Mouse (Mus musculus) ES-CJ7 (cell line): Measurements from ENCODE around the gene Sigirr.

ENCODE experiments used
- DNase-seq: peaks from one replicate; pipeline ENCODE4 v3.0.0; 2011; ENCODE audit warnings: low read depth, low spot score

Gene Sigirr

DNA sequence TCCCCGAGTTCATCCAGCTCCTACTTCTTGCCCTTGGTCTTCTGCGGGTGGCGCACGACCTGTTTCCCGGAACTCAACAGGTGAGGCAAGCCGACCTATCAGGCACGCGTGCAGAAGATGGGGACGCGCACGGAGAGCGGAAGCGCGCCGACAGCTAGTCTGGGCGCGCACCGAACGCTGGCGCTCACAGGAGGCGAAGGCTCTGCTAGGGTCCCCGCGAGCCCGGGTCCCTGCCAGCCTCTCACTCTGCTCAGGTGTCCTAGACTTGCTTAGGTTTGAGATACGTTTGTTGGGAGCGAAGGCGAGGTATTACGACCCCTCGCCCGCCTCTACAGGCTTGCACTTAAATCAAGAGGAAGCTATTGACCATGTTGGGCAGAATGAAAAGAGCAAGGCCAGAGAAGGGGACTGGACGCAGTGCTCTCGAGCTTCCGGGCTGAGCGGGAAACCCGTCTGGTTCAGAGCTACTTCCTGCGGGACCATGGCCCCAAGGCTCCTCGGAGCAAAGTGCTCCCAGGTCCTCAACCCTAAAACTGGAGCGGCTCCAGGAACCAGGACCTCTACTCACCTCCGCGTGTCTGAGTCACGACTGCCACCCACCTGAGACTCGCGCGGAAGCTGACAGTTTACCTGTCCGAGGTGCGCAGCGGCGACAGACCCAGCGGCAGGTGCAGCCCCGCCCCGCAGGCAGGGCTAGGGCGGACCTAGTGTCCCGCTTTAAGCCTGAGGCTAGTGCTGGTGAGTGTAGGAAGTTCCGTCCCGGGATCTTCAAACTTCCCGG lies at the start of gene Sigirr:
Sigirr (minus strand) TSS at position 662 of the 781 bp plus-strand sequence.
- DNase-seq, result peak; percentile 72

GRCm38 (mm10) chr7:141148639-141149038 lies 48.3 kb upstream of the Sigirr start:
- DNase-seq, result peak; percentile 97

- DNase-seq, result no peak
These were observed 46.7 kb upstream of the Sigirr start for GRCm38 (mm10) chr7:141147044-141147443.

GRCm38 (mm10) chr7:141146043-141146595 lies 45.7 kb upstream of the Sigirr start:
- DNase-seq, result no peak

DNA sequence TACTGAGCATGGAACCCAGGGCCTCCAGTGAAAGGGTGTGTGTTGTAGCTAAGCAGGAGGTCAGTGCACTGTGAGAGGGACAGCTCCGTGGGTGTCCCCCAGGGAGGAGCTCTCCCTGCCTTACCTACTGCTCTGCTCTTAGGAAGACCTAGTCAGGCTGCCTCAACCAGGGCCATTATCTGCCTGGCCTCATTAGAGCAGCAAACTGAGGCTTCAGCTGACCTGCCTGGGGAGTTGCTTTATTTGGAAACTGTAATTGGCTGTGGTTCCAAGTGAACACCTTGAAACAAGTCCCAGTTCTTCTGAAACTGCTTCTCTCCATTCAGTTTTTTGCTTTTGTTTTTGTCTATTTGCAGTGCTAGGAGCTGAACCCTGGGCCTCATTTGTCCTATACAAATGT lies 45.0 kb upstream of the Sigirr start:
- no peak for DNase-seq

GRCm38 (mm10) chr7:141144650-141145049 lies 44.3 kb upstream of the Sigirr start:
- DNase-seq, result no peak

DNA sequence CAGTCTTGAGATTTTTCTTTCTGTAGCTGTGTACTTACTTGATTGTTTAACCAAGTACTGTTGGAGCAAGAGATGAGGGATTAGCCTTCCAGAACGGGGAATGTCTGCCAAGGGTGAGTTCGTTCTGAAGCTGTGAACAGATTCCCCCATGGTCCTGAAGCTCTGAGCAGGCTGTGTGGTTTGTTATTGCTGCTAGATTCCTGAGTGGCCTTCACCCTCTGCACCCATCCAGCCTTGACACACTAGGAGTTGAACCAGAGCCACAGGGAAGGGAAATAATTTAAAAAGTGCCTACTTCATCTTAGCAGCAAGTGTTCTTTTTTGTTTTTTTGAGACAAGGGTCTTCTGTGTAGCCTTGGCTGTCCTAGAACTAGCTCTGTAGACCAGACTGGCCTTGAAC lies 43.5 kb upstream of the Sigirr start:
- no peak for DNase-seq

- DNase-seq, result peak; percentile 78
These were observed 42.7 kb upstream of the Sigirr start for GRCm38 (mm10) chr7:141143112-141143511.

GRCm38 (mm10) chr7:141141326-141141725 lies 41.0 kb upstream of the Sigirr start:
- no peak for DNase-seq

DNA sequence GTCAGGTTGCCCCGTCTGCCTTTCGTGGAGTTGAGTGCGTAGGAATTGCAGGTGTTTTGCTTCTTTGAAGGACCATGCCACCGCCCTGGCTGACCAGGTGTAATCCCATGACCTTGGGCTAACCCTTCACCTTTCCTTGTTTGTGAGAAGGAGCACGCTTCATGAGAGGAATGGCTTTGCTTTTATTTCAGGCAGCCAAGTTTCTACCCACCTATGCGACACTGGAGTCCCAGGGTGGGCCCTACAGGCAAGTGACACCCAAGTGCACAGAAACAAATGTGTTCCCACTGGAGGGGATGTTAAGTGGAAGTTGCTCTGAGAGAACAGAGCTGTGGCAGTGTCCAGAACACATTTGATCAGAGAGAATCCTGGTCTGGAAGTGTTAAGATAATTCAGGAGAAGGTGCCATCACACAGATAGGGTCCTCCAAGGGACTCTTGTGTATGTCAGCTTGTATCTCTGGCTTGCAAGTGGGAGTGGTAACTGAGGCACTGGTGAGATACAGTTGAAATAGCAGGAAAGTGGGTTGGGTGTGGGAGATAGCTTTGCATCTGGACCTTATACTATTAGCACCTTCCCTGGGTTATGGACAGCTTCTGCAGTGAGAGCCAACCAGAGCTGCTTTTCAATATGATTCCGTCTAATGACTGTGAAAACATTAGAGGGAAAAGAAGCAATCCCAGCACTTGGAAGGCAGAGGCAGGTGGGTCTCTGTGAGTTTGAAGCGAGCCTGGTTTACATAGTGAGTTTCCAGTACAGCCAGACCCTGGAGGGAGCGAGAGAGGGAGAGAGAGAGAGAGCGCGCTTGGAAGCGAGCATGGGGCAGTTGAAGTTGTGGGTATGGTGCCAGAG lies 31.8 kb upstream of the Sigirr start:
- DNase-seq, result no peak

DNA sequence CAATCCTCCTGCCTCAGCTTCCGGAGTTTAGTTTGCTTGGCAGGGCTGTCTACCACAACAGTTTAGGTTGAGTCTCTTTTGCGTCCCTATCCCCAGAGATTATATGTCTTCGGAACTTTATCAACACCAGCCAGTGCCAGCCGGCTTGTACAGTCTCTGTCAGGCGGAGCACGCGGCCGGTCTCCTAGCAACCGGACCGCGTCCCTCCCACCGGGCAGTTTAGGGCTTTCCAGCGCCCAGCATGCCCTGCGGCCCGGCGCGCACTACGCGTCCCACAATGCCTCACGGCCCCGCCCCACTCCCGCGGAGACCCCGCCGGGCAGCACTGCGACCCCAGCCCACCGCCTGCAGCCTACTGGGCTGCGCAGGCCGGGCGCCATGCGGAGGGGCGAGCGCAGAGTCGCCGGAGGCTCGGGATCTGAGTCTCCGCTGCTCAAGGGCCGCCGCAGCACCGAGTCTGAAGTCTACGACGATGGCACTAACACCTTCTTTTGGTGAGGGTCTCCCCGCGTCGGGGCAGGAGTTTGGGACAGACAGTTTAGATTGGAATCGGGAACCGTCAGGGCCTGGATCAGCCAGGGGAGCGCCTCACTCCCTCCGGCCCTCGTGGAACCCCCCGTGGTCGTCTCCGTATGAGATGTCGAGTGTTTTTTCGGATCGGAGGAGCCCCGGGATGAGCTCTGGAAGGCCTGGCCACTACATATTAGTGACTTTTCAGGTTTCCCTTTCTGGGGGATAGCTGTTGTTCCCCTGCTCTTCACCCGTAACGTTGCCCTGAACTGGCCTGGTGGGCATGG lies 30.9 kb upstream of the Sigirr start:
- DNase-seq, result peak; percentile 94

GRCm38 (mm10) chr7:141123517-141123856 lies 23.1 kb upstream of the Sigirr start:
- no peak for DNase-seq

- DNase-seq, result peak; percentile 100
These were observed 22.5 kb upstream of the Sigirr start for GRCm38 (mm10) chr7:141122689-141123516.

DNA sequence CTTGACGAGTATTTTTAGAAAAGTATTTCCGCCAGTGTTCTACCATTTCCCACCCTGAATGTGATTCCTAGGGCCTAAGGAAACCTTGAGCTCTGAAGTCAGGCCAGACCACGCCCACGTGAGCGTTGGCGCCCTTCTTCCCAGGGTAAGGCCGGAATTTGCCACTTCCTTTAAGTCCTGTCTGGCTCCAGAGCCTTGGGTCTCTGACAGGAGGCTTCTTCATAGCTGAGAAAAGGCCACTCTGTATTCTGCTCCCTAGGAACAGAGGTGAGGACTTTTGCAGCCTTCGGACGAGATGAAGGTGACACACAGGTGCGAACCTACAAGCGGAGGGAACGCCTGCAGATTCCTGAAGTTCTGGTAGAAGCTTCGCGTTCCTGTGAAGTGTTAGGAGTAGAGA lies 21.9 kb upstream of the Sigirr start, which contains the start of gene Ptdss2:
Ptdss2 (plus strand) TSS at position 138 of the 400 bp plus-strand sequence.
- peak; percentile 88 for DNase-seq

DNA sequence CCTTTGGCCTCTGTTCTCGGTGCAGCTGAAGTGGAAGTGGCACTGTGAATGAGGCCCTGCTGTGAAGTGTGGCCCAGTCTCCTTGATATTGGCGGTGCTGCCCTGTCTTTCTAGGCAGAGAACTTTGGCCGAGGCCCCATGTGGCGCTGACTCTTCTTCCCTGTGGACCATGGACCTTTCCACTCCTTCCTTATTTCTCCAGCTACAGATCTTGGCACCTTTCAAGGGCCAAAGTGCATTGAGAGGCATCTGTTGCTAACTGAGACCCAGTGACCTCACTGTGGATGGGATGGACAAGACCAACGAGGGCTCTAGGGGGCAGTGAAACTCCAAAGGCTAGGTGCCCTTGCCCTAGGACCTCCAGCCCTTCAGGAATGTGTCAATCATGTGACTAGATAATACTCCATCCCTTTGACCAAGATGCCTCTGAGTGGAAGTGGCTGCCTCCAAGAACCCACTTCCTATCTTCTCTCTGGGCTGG lies 20.7 kb upstream of the Sigirr start:
- DNase-seq, result peak; percentile 64

DNA sequence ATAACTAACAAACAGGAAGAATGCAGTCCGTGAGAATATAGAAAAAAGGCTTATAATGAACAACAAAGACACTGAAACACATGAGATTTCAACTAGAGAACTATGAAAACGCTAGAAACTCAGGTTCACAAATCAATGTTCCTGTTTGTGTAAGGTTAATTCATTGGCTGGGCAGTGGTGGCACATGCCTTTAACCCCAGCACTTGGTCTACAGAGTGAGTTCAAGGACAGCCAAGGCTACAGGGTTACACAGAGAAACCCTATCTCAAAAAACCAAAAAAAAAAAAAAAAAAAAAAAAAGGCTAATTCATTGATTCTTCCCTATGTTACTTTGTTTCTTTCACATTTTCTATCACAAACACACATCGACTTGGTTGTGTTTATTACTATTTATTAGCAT lies 20.2 kb upstream of the Sigirr start:
- no peak for DNase-seq

- DNase-seq, result peak; percentile 37
These were observed 19.1 kb upstream of the Sigirr start for GRCm38 (mm10) chr7:141119487-141119886.

- peak; percentile 71 for DNase-seq
These were observed 17.3 kb upstream of the Sigirr start, which contains the start of gene Ano9 for GRCm38 (mm10) chr7:141117636-141118035. TSS of gene Ano9 (minus strand) at chr7:141117806.

DNA sequence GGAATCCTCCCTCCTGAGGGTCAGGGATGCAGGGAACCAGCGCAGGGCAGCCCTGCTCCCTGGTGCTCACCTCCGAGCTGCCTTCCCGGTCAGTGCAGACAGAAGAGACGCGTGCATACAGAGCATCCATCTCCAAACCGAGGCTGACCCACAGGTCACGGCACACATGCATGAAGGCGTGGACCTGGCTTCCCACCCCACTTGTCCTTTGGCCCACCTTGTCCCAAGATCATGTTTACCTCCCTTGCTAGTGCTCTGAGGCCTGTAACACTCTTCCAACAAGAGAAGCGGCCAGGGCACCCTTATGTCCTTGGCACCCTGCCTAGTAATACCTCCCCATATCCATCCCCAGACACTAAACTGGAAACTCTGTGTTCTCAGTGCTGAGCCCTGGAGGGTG lies 15.5 kb upstream of the Sigirr start:
- DNase-seq, result no peak

- DNase-seq, result no peak
These were observed 2.8 kb upstream of the Sigirr start for GRCm38 (mm10) chr7:141103161-141103560.
